Mouse (Mus musculus): Measurements from ENCODE around the gene Slc38a11.

Gene Slc38a11

GRCm38 (mm10) chr2:65321998-65322754 is 41.7 kb downstream of the Slc38a11 start:
- DNase-seq (ENCODE audit: low spot score in 2 of 2) = no peak

GRCm38 (mm10) chr2:65320975-65321374 is 42.9 kb downstream of the Slc38a11 start:
- DNase-seq (ENCODE audit: low spot score in 2 of 2) = no peak

- no peak for DNase-seq (ENCODE audit: low spot score in 2 of 2)
These were observed 47.1 kb downstream of the Slc38a11 start for GRCm38 (mm10) chr2:65316721-65317120.

GRCm38 (mm10) chr2:65311250-65311649 is 52.6 kb downstream of the Slc38a11 start:
- DNase-seq (ENCODE audit: low spot score in 2 of 2) = no peak

- DNase-seq (ENCODE audit: low spot score in 2 of 2) = no peak
These were observed 67.3 kb downstream of the Slc38a11 start for GRCm38 (mm10) chr2:65296541-65296940.

- no peak for DNase-seq (ENCODE audit: low spot score in 2 of 2)
These were observed 69.7 kb downstream of the Slc38a11 start for GRCm38 (mm10) chr2:65294092-65294491.

GRCm38 (mm10) chr2:65293411-65293810 is 70.4 kb downstream of the Slc38a11 start:
- no peak for DNase-seq (ENCODE audit: low spot score in 2 of 2)

- no peak for DNase-seq (ENCODE audit: low spot score in 2 of 2)
These were observed 74.1 kb downstream of the Slc38a11 start for GRCm38 (mm10) chr2:65289721-65290120.

- DNase-seq (ENCODE audit: low spot score in 2 of 2) = no peak
These were observed 75.1 kb downstream of the Slc38a11 start for GRCm38 (mm10) chr2:65288696-65289095.

- no peak for DNase-seq (ENCODE audit: low spot score in 2 of 2)
These were observed 78.5 kb downstream of the Slc38a11 start for GRCm38 (mm10) chr2:65285380-65285779.

GRCm38 (mm10) chr2:65282979-65283378 is 80.9 kb downstream of the Slc38a11 start:
- no peak for DNase-seq (ENCODE audit: low spot score in 2 of 2)

- DNase-seq (ENCODE audit: low spot score in 2 of 2) = no peak
These were observed 84.7 kb downstream of the Slc38a11 start for GRCm38 (mm10) chr2:65279029-65279690.

GRCm38 (mm10) chr2:65275443-65276061 is 88.3 kb downstream of the Slc38a11 start:
- no peak for DNase-seq (ENCODE audit: low spot score in 2 of 2)

GRCm38 (mm10) chr2:65273910-65274309 is 89.9 kb downstream of the Slc38a11 start:
- DNase-seq (ENCODE audit: low spot score in 2 of 2) = no peak

GRCm38 (mm10) chr2:65268731-65269130 is 95.1 kb downstream of the Slc38a11 start:
- DNase-seq (ENCODE audit: low spot score in 2 of 2) = no peak

GRCm38 (mm10) chr2:65267834-65268233 is 96.0 kb downstream of the Slc38a11 start:
- no peak for DNase-seq (ENCODE audit: low spot score in 2 of 2)

GRCm38 (mm10) chr2:65266576-65267299 is 97.1 kb downstream of the Slc38a11 start:
- DNase-seq (ENCODE audit: low spot score in 2 of 2) = no peak

All from natural killer cell, adult 2 months (primary cell).